Mouse (Mus musculus): ENCODE measurements around the gene Cort. TPM values are rescaled to one million over a fixed set of nuclear protein-coding genes. Genes with fewer than 3 reads are reported as not detected.
"Not testable (repeated sequence)": the region's sequence is repeated elsewhere in the genome, so short reads cannot be mapped to it uniquely, and the experiment has no call there.

Cort gene
- total RNA-seq (2021), result 10 to 100 TPM; 16.3 to 21.3 TPM
- long read RNA-seq, experiment 1, transcript Cort-201 (2 exons, 677 nt), result major isoform, 14 of 18 reads
- long read RNA-seq, experiment 1, partial matches to known transcripts, result 0 of 18 reads
- long read RNA-seq, experiment 1, other reads (novel, unspliced or antisense), result 4 of 18 reads
- long read RNA-seq, experiment 2, transcript Cort-201 (2 exons, 677 nt), result major isoform, 6 of 9 reads
- long read RNA-seq, experiment 2, partial matches to known transcripts, result 3 of 9 reads
- long read RNA-seq, experiment 2, other reads (novel, unspliced or antisense), result 0 of 9 reads

DNA sequence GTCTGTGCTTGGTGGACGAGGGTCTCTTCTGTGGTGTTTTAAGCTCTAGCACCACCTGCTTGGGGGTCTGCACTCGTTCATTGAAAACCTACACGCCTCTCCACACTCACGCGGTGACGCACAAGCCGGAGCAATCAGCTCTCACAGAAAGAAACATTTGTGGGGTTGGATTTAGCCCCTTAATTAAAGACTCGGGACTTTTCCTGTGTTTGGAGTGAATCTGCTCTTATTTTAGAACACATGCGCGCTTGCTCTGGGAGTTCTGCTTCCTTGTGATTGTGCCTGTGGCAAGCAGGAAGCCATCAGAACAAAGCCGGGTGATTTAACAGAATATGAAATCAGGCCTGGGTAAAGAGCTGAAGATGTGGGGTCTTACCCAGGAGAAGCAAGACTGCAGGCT lies at the start of gene Cort:
Cort (minus strand) TSS at position 101 of the 400 bp plus-strand sequence.
- peak in 1 of 2 experiments; percentile 39 for DNase-seq (ENCODE audit: low spot score in 2 of 2)
- intact Hi-C loops (cut with DNase I), result no loop called here

DNA sequence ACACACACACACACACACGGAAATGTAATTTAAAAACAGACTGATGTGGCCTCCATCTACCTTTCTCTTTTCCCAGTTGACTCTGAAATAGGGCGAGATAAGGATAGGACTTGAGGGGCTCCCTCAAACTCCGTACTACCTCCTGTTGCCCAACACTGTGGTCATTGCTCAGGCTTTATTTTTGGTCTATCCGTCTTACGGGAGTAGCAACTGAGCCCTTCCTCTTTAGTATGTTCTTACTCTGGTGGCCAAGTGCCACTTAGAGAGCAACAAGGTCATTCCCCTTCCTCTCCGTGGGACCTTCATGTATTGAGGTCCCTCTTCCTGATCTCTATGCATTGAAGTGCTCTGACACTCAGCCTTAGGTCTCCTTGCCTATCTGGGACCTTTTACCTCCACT lies 47.1 kb upstream of the Cort start:
- intact Hi-C loops (cut with DNase I), result no loop called here
- DNase-seq (ENCODE audit: low spot score in 2 of 2), result no peak

DNA sequence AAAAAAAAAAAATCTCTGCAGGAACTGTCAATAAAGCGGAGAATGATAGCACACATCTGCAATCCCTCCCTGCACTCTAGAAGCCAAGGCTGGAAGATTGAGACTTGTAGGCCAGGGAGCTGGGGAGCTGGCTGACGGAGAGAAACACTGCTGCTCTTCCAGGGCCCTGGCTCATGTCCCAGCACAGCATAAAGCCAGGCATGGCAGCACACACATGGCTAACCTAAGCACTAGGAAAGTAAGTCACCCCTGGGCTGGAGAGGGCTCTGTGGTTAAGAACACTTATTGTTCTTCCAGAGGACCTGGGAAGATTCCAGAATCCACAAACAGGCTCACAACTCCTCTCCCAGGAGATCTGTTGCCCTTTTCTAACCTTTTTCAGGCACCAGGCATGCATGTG lies 46.1 kb upstream of the Cort start:
- intact Hi-C loops (cut with DNase I), result no loop called here
- DNase-seq (ENCODE audit: low spot score in 2 of 2), result no peak

DNA sequence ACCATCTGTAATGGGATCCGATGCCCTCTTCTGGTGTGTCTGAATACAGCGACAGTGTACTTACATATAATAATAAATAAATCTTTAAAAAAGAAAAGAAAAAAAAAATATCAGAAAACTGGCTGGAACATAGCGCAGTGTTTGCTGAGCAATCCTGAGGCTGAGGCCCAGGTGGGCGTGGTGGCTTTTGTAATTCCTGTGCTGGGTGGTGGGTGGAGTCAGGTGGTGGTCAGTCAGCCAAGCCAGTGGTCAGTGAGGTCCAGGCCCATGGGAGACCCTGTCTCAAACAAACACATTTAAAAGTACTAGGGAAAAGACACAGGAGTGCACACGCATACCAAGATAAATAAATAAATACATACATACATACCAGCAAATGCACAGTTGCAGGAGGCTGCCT lies 45.5 kb upstream of the Cort start:
- intact Hi-C loops (cut with DNase I), result no loop called here

DNA sequence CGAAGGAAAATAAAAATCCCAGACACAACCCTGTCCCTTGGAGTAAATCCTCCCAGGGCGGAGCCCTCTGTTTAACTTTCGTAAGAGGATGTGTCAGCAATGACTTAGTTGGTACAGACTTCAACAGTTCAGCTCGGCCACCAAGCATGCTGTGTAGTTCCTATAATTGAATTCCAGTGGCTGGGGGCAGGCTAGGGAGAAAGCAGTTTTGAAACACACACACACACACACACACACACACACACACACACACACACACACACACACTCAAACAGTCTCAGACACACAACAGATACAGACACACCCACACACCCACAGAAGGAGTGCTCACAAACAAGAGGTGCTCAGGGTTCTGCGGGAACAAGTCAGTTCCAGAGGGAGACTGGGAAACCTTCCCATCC lies 45.0 kb upstream of the Cort start:
- no peak for DNase-seq (ENCODE audit: low spot score in 2 of 2)
- intact Hi-C loops (cut with DNase I), result no loop called here

More for the DNA sequence above, 45.5 kb upstream of the Cort start:
- DNase-seq (ENCODE audit: low spot score in 2 of 2), result no peak

DNA sequence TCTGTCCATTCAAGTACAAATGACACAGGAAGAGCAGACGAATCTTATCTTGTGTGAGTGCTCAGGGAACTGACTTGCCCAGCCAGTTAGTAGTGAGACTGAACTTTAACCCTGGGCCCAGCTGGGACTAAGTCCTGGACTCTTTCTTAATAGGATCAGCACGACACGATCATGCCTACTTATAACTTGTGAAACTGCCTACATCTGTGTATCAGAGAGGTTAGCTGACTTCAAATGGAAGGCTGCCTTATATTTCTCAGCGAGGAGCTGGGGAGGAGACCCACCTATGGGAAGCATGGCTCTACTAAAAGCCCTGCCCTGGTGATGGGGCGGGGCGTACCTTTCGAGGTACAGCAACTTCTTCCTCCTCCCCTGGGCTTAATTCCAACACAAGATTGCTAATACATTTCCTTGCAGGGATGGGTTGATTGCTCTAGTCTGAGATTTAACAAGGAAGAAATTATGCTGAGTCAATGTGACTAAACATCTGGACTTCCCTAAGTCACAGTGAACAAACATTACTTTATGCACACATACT lies 43.9 kb upstream of the Cort start:
- intact Hi-C loops (cut with DNase I), result no loop called here
- DNase-seq (ENCODE audit: low spot score in 2 of 2), result no peak

DNA sequence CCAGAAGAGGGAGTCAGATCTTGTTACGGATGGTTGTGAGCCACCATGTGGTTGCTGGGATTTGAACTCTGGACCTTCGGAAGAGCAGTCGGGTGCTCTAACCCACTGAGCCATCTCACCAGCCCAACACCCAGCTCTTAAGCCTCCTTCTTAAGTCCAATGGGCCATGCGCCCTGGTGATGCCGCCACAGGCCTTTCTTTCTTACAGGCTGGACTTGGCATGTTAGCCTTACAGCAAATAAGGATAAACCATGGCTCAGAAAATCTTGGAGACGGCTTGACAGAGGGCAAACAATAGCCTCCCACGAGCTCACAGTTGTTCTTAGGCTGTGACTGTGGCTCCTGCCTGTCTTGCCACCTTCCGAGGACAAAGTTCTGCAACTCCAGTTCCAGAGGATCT lies 43.4 kb upstream of the Cort start:
- intact Hi-C loops (cut with DNase I); DNase-seq (ENCODE audit: low spot score in 2 of 2): not testable (repeated sequence)

DNA sequence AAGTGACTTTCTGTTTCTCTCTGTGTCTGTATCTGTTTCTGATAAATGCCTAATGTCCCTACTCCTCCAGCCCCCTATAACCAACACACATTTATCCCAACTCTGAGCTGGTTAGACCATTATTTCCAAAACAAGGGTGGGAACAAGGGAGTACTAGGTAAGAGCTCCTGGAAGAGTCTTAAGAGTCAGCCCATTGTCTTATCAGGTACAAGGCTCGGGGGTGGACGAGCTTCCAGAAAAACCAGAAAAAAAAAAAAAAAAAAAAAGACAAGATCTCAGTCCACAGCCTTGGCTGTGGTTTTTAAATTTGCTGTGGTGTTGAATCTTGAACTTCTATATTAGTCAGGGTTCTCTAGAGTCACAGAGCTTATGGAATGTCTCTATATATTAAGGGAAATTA lies 41.5 kb upstream of the Cort start:
- no peak for DNase-seq (ENCODE audit: low spot score in 2 of 2)
- intact Hi-C loops (cut with DNase I), result no loop called here

DNA sequence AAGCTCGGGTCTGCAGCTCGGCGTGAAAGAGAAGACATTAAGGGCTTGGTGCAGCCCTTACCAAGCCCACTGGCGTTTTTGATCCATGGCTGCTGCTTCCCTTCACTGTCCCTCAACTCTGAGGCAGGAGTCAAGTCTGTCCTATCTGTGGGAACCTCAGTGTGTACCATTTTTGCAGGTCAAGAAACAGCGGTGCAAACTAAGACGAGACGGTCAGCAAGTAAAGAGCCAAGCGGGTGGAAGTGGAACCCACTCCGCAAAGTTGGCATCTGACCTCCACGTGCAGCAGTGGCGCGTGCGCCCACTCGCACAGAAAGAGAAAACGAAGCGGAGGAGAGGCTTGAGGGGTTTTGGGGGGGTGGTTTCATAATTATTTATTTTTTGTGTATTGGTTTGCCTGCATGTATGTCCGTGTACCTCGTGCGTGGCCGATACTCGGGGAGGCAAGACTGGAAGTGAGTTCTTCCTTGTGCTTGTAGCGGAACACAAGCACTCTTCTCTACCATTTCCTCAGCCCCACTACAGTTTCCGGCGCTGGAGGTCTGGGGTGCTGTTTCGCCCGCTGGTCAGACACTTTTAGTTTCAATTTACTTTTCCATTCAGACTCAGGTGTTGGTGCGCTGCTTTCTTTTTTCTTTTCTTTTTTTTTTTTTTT lies 40.5 kb upstream of the Cort start:
- DNase-seq (ENCODE audit: low spot score in 2 of 2), result peak in 1 of 2 experiments; percentile 37
- intact Hi-C loops (cut with DNase I), result no loop called here

DNA sequence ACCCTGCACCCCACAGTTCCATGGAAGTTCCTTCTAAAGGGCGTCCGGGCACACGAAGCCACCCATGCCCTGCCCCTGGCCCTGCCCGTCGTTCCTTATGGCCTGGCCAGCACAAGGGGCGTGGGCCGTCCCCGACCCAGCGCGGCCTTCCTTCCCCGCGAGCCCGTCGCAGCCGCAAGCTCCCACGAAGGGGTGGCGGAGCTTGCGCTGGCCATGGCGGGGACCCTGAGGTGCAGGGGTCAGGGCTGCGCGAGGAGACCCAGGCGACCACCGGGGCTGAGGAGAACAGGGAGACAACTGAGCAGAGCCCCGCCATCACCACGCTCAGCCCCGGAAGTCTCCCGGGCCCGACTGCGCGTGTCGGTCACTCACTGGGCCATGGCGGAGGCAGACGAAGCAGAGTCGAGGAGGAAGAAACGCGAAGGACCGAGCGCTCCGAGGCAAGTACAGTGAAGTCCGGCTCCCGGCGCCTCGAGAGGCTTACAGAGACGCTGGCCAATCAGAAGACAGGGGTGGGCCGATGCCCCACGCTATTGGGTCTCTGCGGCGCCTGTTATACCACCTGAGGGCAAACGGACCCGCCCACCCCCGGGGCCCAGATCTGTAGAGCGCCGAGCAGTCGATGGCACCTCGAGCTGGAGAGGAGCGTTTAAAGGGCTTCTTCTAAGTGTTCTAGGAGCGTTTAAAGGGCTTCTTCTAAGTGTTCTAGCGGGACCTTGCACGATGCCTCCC lies 39.8 kb upstream of the Cort start, which contains the start of gene Pgd:
Pgd (minus strand) TSS at position 557 of the 732 bp plus-strand sequence.
- peak; percentile 98 for DNase-seq (ENCODE audit: low spot score in 2 of 2)
- intact Hi-C loops (cut with DNase I), result no loop called here

DNA sequence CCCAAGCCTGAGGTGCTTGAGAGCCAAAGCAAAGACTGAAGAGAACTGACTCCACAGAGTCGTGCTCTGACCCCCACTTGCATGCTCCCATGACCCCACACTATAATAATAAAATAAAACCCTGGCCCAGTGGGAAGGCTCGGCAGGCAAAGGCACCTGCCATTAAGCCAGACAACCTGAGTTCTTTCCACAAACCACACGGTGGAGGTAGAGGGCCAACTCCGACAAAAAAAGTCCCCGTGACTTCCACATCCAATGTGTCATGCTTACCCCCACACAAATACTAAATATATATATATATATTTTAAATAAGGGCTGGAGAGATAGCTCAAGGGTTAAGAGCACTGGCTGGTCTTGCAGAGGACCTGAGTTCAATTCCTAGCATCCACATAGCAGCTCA lies 37.6 kb upstream of the Cort start:
- intact Hi-C loops (cut with DNase I), result no loop called here
- no peak for DNase-seq (ENCODE audit: low spot score in 2 of 2)

DNA sequence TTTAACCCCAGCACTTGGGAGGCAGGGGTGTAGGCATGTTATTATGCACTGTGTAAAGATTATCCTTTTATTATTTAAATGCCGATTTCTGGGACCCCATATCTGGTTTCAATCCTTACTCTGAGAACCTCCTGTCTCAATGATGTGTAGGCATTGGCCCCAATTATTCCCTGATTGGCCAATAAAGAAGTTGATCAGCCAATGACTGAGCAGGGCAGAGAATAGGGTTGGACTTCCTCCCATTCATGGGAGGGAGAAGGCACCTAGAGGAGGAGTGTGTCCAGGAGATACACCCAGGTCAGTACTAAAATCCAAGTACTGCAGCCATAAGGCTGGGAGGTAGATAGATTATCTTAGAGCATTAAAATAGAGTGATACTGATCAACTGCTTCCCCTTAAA lies 36.6 kb upstream of the Cort start:
- no peak for DNase-seq (ENCODE audit: low spot score in 2 of 2)
- intact Hi-C loops (cut with DNase I), result no loop called here

DNA sequence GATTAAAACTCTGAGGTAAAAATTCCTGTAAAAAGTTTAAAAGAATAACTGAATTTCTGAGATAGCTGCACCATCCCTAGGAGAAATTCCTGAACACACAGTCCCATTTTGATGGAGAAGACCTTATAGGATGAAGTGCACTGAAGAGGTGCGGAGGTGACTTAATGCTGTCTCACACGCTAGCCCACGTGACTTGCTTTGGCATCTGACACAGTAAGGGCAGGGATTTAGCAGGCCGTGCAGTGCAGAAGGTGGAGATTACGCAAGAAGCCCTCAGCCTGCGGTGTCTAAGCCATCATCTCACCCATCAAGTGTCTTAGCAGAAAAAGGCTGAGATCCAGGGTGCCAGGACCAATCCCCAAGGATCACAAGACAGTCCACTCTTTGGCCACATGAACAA lies 34.6 kb upstream of the Cort start:
- intact Hi-C loops (cut with DNase I), result no loop called here
- no peak for DNase-seq (ENCODE audit: low spot score in 2 of 2)

DNA sequence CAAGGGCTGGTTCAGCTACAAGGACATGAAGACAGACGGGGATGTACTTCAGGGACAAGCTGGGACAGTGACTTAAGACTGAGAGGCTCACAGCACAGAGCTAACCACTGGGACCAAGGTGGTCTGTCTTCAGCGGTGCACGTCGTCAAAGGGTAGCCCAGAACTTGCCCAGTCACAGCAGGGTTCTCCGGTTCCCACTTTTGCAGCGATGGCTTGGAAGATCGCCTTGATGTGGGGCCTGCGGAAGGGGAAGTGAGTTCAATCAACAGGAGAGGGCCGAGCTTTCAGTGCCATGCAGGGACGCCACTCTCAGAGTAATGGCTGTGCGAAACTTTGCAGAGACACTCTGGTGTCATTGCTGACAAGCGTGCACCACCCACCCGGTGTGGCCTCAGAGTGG lies 33.3 kb upstream of the Cort start:
- intact Hi-C loops (cut with DNase I), result no loop called here
- DNase-seq (ENCODE audit: low spot score in 2 of 2), result no peak

DNA sequence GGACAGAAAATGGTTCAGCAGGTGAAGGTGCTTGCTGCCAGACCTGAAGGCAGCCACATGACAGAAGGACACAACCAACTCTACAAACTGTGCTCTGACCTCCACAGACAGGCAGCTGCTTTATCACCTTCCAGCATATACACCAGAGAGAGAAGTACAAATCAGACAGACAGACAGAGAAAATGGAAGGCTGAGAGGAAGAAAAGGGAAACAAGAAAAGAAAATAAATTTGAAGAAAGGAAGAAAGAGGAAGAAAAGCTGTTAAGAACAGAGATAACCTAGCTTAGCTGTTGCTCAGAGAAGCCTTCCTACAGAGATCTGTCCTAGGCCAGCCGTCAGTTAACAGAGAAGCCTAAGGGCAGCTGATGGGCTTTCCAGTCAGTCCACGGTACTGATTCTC lies 32.6 kb upstream of the Cort start:
- no peak for DNase-seq (ENCODE audit: low spot score in 2 of 2)
- intact Hi-C loops (cut with DNase I), result no loop called here

DNA sequence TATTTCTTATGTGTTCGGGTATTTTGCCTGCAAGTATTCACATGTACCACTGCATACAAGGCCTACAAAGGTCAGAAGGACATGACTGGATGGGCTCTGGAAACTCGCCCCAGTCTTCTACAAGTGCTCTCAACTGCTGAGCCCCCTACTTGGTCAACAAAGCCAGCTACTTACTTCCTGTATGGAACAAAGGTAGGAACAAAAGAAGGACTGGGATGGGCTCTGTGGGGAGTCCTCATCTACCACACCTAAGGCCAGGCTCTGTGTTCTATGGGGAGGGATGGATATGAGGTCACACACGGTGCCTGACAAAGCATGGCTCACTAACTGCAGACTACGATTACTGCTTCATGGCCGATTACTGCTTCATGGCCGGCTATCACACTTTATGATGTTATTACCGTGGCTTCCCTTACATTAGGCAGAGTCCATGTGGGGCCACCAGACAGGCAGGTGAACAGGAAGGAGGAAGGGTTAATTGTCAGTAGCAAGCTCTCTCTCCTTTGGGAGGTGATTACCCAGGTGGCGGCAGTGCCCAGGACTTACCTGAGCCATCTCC lies 30.9 kb upstream of the Cort start:
- DNase-seq (ENCODE audit: low spot score in 2 of 2), result no peak
- intact Hi-C loops (cut with DNase I), result no loop called here

DNA sequence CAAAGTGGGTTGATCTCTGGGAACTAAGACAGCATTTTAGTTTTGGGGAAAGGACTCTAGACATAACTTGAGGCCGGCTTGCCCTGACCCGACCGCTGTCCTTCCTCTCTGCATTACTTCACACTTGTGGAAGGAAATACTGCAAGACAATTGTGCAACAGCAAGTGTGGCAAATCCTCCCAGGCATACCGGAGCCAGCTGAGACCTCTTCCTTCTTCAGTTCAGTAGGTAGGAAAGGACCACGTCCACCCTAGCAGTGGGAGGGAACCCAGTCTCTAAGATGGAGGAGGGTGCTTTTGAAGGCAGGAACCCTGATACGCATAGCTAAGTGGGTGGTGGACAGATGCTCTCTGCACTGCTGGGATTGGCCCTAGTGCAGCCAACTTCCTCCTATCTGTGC lies 29.1 kb upstream of the Cort start:
- intact Hi-C loops (cut with DNase I), result no loop called here
- no peak for DNase-seq (ENCODE audit: low spot score in 2 of 2)

DNA sequence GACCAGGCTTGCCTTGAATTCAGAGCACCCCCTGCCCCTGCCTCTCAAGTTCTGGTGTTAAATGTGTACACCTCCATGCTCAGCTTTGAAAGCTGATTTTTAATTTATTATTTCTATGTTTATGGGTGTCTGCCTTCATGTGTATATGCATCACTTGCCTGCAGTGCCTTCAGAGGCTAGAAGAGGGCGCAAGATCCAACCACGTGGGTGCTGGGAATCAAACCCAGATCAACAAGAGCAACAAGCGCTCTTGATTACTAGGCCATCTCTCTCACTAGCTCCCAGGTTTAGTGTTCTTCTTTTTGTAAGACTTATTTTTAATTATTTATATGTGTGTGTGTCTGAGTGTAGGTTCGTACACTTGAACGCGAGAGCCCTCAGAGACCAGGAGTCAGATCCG lies 28.3 kb upstream of the Cort start:
- DNase-seq (ENCODE audit: low spot score in 2 of 2), result no peak
- intact Hi-C loops (cut with DNase I), result no loop called here

DNA sequence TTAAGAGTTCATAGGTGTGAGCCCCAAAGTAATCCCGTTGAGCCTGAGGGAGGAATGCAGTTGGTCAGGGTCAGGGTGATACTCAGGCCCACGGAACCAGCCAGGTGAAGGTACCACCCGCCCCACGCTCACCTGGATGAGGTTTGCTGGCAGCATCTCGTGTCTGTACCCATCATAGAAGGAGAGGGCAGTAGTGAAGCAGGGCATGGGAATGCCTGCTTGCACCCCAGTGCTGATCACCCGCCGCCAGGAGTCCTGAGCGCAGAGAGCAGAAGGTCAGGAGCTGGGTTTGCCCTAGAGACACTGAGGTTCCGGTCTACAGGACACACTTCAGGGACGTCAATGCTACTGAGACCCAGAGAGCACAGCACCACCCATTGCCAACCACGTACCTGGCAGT lies 24.2 kb upstream of the Cort start:
- DNase-seq (ENCODE audit: low spot score in 2 of 2), result no peak
- intact Hi-C loops (cut with DNase I), result no loop called here

DNA sequence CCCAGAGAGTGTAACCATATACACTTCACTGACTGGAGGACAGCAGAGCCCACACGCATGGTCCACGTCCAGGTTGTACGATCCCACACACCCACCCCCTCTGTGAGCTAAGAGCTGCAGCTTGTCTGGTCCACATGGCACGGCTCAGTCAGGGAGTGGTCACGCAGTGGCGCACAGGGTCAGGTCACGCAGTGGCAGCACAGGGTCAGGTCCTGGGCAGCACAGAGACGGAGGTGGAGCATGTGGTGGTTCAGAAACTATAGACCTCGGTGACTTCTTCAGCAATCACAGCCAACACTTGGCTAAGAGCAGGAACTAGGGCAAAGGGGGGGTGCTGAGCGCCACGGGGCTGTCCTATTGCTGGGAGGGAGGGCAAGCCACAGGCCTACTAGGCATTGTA lies 23.7 kb upstream of the Cort start:
- DNase-seq (ENCODE audit: low spot score in 2 of 2), result no peak
- intact Hi-C loops (cut with DNase I), result no loop called here
